Mouse (Mus musculus) spleen, postnatal 14 days (tissue): ENCODE measurements around the gene Olfr851.

ENCODE experiments used
- DNase-seq, 2 experiments: peaks; one replicate each; pipeline ENCODE4 v3.0.0; 2021 to 2022; ENCODE audit warnings: low spot score in 2 of 2

Gene Olfr851

GRCm38 (mm10) chr9:19492995-19493394 is at the start of gene Olfr851:
Olfr851 (plus strand) TSS chr9:19493295.
- no peak for DNase-seq

DNA sequence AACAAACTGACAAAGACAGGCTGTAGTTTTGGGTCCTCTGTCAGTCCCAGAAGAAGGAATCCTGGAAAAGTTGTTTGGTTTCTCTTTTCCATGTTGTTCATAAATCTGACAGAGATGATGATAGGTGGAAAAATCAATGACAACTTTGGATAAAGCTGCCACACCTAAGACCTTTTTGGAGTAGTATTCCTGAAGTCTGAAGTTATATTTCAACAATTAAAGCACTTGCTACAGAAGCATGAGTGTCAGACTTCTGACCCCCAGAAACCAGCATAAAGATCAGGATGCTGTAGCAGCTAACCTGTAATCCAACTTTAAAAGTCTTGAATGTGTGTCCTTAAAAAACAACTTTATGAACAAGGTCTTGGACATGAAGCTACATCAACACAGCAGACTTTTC is 14.9 kb upstream of the Olfr851 start, which contains the start of gene Olfr850:
Gene Olfr850, minus strand, starts transcription at position 101 of the 400 bp plus-strand sequence.
- DNase-seq: no peak

DNA sequence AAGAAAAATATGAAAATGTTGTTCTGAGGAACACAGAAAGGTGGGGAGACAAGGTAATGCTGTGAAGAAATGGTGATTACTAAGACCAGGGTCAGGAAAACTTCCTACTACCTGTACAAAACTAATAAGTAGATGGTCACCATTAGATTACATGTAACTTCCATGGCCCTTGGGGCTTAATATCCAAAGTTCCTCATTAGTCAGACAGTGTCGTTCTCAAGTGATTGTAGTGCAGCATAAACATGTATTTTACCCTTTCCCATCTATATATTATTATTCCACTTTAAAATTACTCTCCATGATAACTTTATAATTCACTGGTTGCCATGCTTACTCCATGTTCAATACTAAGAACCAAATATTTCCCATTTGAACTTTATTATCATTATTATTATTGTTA is 47.9 kb downstream of the Olfr851 start, which contains the start of gene Olfr853:
Gene Olfr853, minus strand, starts transcription at position 101 of the 400 bp plus-strand sequence.
- DNase-seq: no peak
